Mouse (Mus musculus) thymus, postnatal 0 days (tissue): ENCODE measurements around the gene Gm1140. TPM values are rescaled to one million over a fixed set of nuclear protein-coding genes. Genes with fewer than 3 reads are reported as not detected.
"Not testable (repeated sequence)": the region's sequence is repeated elsewhere in the genome, so short reads cannot be mapped to it uniquely, and the experiment has no call there.

Experiments used
- DNase-seq: peaks from one replicate; pipeline ENCODE4 v3.0.0-alpha.2; 2015; ENCODE audit warnings: low spot score
- polyA plus RNA-seq: library from polyadenylated mRNA; unstranded; fragments of >200 nt; fragmentation: Nextera tagmentation; extraction: Ambion mirVana; gene quantifications from 2 replicates; pipeline ENCODE4 v1.2.1, GENCODE M21; 2015

Gm1140 gene
- polyA plus RNA-seq = not detected in 2 replicates

DNA sequence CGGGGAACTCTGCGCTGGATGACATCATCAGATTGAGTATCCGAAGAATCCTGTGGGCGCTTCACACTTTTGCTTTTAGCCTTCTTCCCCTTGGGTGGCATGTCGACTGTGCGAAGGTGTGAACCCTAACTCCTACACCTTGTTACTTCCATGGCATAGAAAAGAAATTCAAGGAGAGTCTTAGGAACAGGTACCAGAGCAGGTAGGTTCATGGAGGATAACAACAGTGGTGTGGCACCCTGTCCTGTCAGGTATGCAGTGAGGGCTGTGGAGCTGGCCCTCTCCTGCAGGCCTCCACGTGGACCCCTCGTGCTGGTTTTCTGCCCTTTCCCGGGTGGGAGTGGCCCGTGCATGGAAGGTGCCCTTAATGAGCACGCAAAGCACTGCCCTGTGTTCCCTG, at the start of gene Gm1140:
Gene Gm1140, minus strand, starts transcription at position 101 of the 400 bp plus-strand sequence.
- not testable (repeated sequence) for DNase-seq

DNA sequence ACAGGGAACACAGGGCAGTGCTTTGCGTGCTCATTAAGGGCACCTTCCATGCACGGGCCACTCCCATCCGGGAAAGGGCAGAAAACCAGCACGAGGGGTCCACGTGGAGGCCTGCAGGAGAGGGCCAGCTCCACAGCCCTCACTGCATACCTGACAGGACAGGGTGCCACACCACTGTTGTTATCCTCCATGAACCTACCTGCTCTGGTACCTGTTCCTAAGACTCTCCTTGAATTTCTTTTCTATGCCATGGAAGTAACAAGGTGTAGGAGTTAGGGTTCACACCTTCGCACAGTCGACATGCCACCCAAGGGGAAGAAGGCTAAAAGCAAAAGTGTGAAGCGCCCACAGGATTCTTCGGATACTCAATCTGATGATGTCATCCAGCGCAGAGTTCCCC, 2.0 kb upstream of the Gm1140 start, which contains the start of gene Gm14692:
Gene Gm14692, plus strand, starts transcription at position 301 of the 400 bp plus-strand sequence.
- DNase-seq = not testable (repeated sequence)

Other genes with a start within 250 kb of the Gm1140 start
- gene Gm14692, start 2.1 kb upstream of the Gm1140 start, polyA plus RNA-seq = not detected in 2 replicates
- not detected in 2 replicates for gene 4933436I01Rik, start 227.9 kb upstream of the Gm1140 start, polyA plus RNA-seq